Mouse (Mus musculus): ENCODE data around the gene Kcnmb4. TPM values are rescaled to one million over a fixed set of nuclear protein-coding genes. Genes with fewer than 3 reads are reported as not detected.

Gene Kcnmb4
- polyA plus RNA-seq, 1 experiment from 2014 or later: 18.8 TPM

DNA sequence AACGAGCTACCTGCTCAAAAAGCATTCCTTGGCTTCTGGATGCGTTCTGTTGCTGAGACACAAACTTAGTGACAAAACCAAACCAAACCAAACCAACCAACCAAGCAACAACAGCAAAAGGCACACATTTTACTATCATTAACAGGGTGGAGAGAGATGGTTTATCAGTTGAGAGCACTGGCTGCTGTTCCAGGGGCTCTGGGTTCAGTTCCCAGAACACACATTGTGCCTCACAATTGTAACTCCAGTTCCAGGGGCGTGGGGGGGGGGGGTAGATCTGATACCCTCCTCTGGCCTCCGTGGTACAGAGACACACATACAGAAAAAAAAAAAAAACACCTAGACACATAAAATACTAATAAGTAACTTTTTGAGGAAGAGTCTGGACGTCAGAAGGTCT lies 5.6 kb downstream of the Kcnmb4 start:
- no peak for ATAC-seq (ENCODE audit: low FRiP score, low TSS enrichment)
- Histone ChIP-seq H3K27ac (replicated peaks; ENCODE audit: low read depth, low read length) (no peak overlapping the region), H3K4me2 (ENCODE audit: low read length) (no peak overlapping the region), H3K4me1 (ENCODE audit: control insufficient read depth, insufficient read depth, low read length) (peaks cover 14% of the 10 kb centered on the region), H3K9me3 (ENCODE audit: control insufficient read depth, low read length) (0 out of 2 replicates have a peak, but pooled peaks cover 7% of the 10 kb centered on the region), H3K27me3 (ENCODE audit: control insufficient read depth, insufficient read depth, low read length) (no peaks in the 10 kb centered on the region), H3K9ac (replicated peaks; ENCODE audit: low read length) (no peak overlapping the region), H3K4me3 (replicated peaks; ENCODE audit: low read depth, low read length) (no peak overlapping the region), H3K36me3 (ENCODE audit: control insufficient read depth, insufficient read depth, low read length) (no peaks in the 10 kb centered on the region)
- no peak for DNase-seq
- WGBS: 87% methylated on average over 5 of the region's 5 CpGs

DNA sequence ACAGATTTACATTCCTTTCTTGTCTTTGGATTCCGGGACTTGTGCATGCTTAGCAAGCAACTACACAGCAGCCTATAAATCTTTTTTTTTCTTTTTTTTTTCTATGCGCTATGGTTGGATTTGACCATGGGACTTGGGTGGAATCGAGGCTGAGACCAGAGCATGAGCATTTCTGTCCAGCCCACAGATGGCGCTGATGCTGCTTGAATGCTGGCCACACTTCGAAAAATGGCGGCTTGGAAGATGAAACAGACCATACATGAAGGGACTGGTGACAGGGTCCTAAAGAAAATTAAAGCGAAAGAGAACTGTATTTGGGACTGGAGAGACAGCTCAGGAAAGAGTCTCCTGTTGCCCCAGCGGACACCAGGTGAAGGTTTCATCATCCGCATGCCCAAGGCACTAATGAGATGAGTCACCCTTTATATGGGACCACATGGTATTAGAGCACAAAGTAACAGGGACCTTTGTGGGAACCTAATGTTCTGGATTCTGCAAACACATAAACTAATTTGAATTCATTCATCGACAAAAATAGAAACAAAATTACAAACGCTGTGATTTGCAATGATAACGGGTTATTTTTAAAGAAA lies 9.8 kb downstream of the Kcnmb4 start:
- DNase-seq (no peak), ATAC-seq (ENCODE audit: low FRiP score, low TSS enrichment) (no peak)
- Histone ChIP-seq H3K27me3 (ENCODE audit: control insufficient read depth, insufficient read depth, low read length) (no peaks in the 10 kb centered on the region), H3K9ac (replicated peaks; ENCODE audit: low read length) (no peak overlapping the region), H3K27ac (replicated peaks; ENCODE audit: low read depth, low read length) (no peak overlapping the region), H3K4me1 (ENCODE audit: control insufficient read depth, insufficient read depth, low read length) (no peaks in the 10 kb centered on the region), H3K36me3 (ENCODE audit: control insufficient read depth, insufficient read depth, low read length) (no peaks in the 10 kb centered on the region), H3K9me3 (ENCODE audit: control insufficient read depth, low read length) (peaks cover 7% of the 10 kb centered on the region; the same call in 1 of the 2 replicates), H3K4me2 (ENCODE audit: low read length) (no peak overlapping the region), H3K4me3 (replicated peaks; ENCODE audit: low read depth, low read length) (no peak overlapping the region)
- WGBS: 93% methylated on average over 12 of the region's 12 CpGs

DNA sequence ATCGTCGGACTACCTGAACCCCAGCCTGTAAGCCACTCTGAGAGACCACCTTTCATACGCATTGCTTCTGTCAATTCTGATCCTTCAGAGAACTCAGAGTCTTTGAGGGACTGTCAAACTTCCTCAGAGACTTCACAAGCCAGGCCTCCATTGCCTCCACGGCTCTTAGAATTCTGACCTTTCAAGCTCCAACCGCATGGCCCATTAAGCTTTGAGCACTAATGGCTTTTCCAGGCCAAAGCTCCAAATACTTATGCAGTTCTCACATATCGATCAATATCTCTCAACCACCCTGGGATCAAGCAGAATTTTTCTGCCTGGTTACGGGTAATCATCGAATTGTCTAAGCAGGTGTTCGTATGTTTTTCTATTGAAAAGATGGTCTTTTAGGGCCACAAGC lies 12.2 kb downstream of the Kcnmb4 start:
- H3K27ac ChIP-seq (replicated peaks; ENCODE audit: low read depth, low read length): no peak overlapping the region
- peaks cover 7% of the 10 kb centered on the region; the same call in 1 of the 2 replicates for H3K9me3 ChIP-seq (ENCODE audit: control insufficient read depth, low read length)
- H3K4me3 ChIP-seq (replicated peaks; ENCODE audit: low read depth, low read length): no peak overlapping the region
- H3K36me3 ChIP-seq (ENCODE audit: control insufficient read depth, insufficient read depth, low read length): 0 out of 2 replicates have a peak, but pooled peaks cover 2% of the 10 kb centered on the region
- ATAC-seq (ENCODE audit: low FRiP score, low TSS enrichment) (no peak), DNase-seq (no peak)
- H3K27me3 ChIP-seq (ENCODE audit: control insufficient read depth, insufficient read depth, low read length): no peaks in the 10 kb centered on the region
- no peak overlapping the region for H3K4me2 ChIP-seq (ENCODE audit: low read length)
- H3K9ac ChIP-seq (replicated peaks; ENCODE audit: low read length): no peak overlapping the region
- 85% methylated on average over 9 of the region's 9 CpGs for WGBS
- H3K4me1 ChIP-seq (ENCODE audit: control insufficient read depth, insufficient read depth, low read length): no peaks in the 10 kb centered on the region

DNA sequence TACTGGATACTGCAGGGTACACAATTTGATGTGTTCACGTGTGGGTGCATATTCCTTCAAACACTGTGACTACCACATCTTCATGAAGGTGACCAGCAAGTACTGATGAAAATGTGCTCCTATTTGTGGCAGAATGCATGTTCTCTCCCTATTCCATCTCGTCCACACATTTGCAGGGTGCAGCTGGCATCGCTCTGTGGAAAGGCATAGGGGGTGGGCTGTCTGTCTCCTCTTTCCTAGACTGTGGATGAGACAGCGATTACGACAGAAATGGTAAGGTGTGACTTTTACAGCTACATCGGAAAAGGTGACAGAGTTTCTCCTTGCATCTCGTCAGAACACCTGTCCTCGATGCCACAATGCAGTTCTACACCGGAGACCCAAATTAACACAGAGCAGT lies 14.9 kb downstream of the Kcnmb4 start:
- H3K4me1 ChIP-seq (ENCODE audit: control insufficient read depth, insufficient read depth, low read length): no peaks in the 10 kb centered on the region
- H3K36me3 ChIP-seq (ENCODE audit: control insufficient read depth, insufficient read depth, low read length): 0 out of 2 replicates have a peak, but pooled peaks cover 2% of the 10 kb centered on the region
- H3K9ac ChIP-seq (replicated peaks; ENCODE audit: low read length): no peak overlapping the region
- H3K9me3 ChIP-seq (ENCODE audit: control insufficient read depth, low read length): peaks cover 1% of the 10 kb centered on the region; the same call in 1 of the 2 replicates
- H3K4me2 ChIP-seq (ENCODE audit: low read length): no peak overlapping the region
- ATAC-seq (ENCODE audit: low FRiP score, low TSS enrichment) (no peak), DNase-seq (no peak)
- 91% methylated on average over 9 of the region's 9 CpGs for WGBS
- H3K27ac ChIP-seq (replicated peaks; ENCODE audit: low read depth, low read length): no peak overlapping the region
- no peak overlapping the region for H3K4me3 ChIP-seq (replicated peaks; ENCODE audit: low read depth, low read length)
- H3K27me3 ChIP-seq (ENCODE audit: control insufficient read depth, insufficient read depth, low read length): no peaks in the 10 kb centered on the region

DNA sequence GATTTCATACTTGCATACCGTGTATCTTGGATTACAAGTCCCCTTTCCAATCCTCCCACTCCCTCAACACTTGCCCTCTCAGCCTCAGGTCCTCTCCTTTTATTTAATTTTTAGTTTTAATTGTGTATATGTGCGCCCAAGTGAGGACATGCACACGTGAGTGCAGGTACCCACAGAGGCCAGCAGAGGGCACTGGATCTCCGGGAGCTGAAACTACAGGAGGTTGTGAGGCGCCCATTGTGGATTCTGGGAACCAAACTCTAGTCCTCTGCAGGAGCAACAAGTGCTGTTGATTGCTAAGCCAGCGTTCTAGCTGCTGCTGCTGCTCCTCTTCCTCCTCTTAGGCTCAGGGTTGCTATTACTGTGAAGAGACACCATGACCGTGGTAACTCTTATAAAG lies 20.9 kb downstream of the Kcnmb4 start:
- Histone ChIP-seq H3K4me1 (ENCODE audit: control insufficient read depth, insufficient read depth, low read length) (no peaks in the 10 kb centered on the region), H3K9ac (replicated peaks; ENCODE audit: low read length) (no peak overlapping the region), H3K4me3 (replicated peaks; ENCODE audit: low read depth, low read length) (no peak overlapping the region), H3K27me3 (ENCODE audit: control insufficient read depth, insufficient read depth, low read length) (no peaks in the 10 kb centered on the region), H3K27ac (replicated peaks; ENCODE audit: low read depth, low read length) (no peak overlapping the region), H3K4me2 (ENCODE audit: low read length) (no peak overlapping the region), H3K9me3 (ENCODE audit: control insufficient read depth, low read length) (no peaks in the 10 kb centered on the region), H3K36me3 (ENCODE audit: control insufficient read depth, insufficient read depth, low read length) (no peaks in the 10 kb centered on the region)
- WGBS: 96% methylated on average over 7 of the region's 7 CpGs
- no peak for DNase-seq
- ATAC-seq (ENCODE audit: low FRiP score, low TSS enrichment): no peak

DNA sequence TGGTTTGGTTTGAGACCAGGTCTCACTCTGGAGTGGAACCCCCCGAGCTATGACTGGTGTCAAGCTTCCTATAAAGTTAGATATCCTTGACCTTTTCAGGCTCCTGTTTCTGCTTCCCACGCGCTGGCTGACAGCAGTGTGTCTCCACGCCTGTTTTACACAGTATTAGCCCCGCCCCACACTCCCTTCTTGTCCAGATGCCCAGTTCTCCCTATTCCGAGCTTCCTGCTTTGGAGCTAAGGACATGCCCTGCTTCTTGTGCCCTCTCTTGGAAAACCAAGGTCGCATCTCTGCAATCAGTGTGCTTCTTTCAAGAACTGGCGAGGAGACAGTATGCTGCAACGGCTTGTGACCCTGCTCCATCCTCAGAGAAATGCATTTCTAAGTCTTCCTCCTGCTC lies 23.1 kb downstream of the Kcnmb4 start:
- Histone ChIP-seq H3K27ac (replicated peaks; ENCODE audit: low read depth, low read length) (no peak overlapping the region), H3K9ac (replicated peaks; ENCODE audit: low read length) (no peak overlapping the region), H3K27me3 (ENCODE audit: control insufficient read depth, insufficient read depth, low read length) (no peaks in the 10 kb centered on the region), H3K36me3 (ENCODE audit: control insufficient read depth, insufficient read depth, low read length) (no peaks in the 10 kb centered on the region), H3K9me3 (ENCODE audit: control insufficient read depth, low read length) (no peaks in the 10 kb centered on the region), H3K4me2 (ENCODE audit: low read length) (no peak overlapping the region), H3K4me1 (ENCODE audit: control insufficient read depth, insufficient read depth, low read length) (no peaks in the 10 kb centered on the region), H3K4me3 (replicated peaks; ENCODE audit: low read depth, low read length) (no peak overlapping the region)
- WGBS: 81% methylated on average over 9 of the region's 9 CpGs
- DNase-seq (no peak), ATAC-seq (ENCODE audit: low FRiP score, low TSS enrichment) (no peak)

DNA sequence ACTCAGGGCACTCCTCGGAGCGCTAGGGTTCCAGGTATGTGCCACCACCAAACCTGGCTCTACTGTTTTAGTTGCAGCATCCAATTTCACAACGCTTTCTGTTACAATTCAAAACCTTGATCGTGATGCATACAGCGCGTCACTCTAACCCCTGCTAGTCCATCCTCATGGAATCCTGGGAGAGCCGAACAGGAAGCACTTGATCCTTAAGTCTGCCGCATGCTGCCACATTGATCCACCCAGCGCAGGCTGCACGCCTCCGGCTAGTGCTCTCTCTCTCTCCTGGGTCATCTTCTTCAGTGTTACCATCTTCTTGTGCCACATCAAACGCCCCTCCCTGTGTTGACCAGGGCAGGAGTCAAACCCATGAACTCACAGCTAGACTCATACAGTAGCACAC lies 25.5 kb downstream of the Kcnmb4 start:
- 96% methylated on average over 12 of the region's 12 CpGs for WGBS
- Histone ChIP-seq H3K4me1 (ENCODE audit: control insufficient read depth, insufficient read depth, low read length) (no peaks in the 10 kb centered on the region), H3K27ac (replicated peaks; ENCODE audit: low read depth, low read length) (no peak overlapping the region), H3K27me3 (ENCODE audit: control insufficient read depth, insufficient read depth, low read length) (no peaks in the 10 kb centered on the region), H3K4me2 (ENCODE audit: low read length) (no peak overlapping the region), H3K4me3 (replicated peaks; ENCODE audit: low read depth, low read length) (no peak overlapping the region), H3K9ac (replicated peaks; ENCODE audit: low read length) (no peak overlapping the region), H3K36me3 (ENCODE audit: control insufficient read depth, insufficient read depth, low read length) (no peaks in the 10 kb centered on the region), H3K9me3 (ENCODE audit: control insufficient read depth, low read length) (no peaks in the 10 kb centered on the region)
- no peak for ATAC-seq (ENCODE audit: low FRiP score, low TSS enrichment)
- no peak for DNase-seq

DNA sequence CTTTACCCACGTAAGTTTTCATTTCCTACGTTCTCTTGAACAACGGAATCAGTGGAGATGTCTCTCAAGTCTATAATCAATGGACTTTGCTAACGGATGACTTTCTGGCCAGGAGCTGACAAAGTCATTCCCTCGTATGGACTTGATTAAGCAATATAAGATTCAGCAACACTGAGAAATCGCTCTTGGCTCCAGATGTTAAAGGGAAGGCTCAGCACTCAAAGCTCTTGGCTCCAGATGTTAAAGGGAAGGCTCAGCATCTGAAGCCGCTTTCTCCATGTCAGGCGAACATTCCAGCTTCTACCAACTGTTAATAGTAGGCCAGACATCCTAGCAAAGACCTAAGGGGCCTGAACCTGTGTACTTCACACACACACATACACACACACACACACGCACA lies 26.5 kb downstream of the Kcnmb4 start:
- Histone ChIP-seq H3K4me2 (ENCODE audit: low read length) (no peak overlapping the region), H3K27ac (replicated peaks; ENCODE audit: low read depth, low read length) (no peak overlapping the region), H3K36me3 (ENCODE audit: control insufficient read depth, insufficient read depth, low read length) (no peaks in the 10 kb centered on the region), H3K4me1 (ENCODE audit: control insufficient read depth, insufficient read depth, low read length) (no peaks in the 10 kb centered on the region), H3K4me3 (replicated peaks; ENCODE audit: low read depth, low read length) (no peak overlapping the region), H3K9me3 (ENCODE audit: control insufficient read depth, low read length) (no peaks in the 10 kb centered on the region), H3K27me3 (ENCODE audit: control insufficient read depth, insufficient read depth, low read length) (no peaks in the 10 kb centered on the region), H3K9ac (replicated peaks; ENCODE audit: low read length) (no peak overlapping the region)
- 93% methylated on average over 9 of the region's 9 CpGs for WGBS
- ATAC-seq (ENCODE audit: low FRiP score, low TSS enrichment) (no peak), DNase-seq (no peak)

DNA sequence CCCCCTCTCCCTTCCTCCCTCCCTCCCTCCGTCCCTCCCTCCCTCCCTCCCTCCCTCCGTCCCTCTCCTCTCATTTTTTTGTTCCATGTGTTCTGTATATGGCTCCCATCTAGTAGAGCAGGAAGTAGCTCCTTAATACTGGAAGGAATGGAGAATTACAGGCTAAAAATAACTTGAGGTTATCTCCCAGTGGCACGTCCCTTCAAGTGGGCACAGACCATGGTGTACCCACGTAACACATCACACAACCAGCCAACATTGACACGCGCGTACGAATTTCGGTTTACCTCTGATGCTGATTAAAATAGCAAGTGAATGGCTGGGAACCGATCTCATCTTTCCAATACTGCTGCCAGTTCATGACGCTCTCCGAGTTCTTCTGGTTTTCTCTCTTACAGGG lies 27.6 kb downstream of the Kcnmb4 start:
- no peak overlapping the region for H3K4me3 ChIP-seq (replicated peaks; ENCODE audit: low read depth, low read length)
- no peaks in the 10 kb centered on the region for H3K36me3 ChIP-seq (ENCODE audit: control insufficient read depth, insufficient read depth, low read length)
- no peak for ATAC-seq (ENCODE audit: low FRiP score, low TSS enrichment)
- H3K9ac ChIP-seq (replicated peaks; ENCODE audit: low read length): no peak overlapping the region
- no peaks in the 10 kb centered on the region for H3K4me1 ChIP-seq (ENCODE audit: control insufficient read depth, insufficient read depth, low read length)
- DNase-seq: no peak
- H3K27me3 ChIP-seq (ENCODE audit: control insufficient read depth, insufficient read depth, low read length): no peaks in the 10 kb centered on the region
- 94% methylated on average over 11 of the region's 12 CpGs for WGBS
- no peak overlapping the region for H3K4me2 ChIP-seq (ENCODE audit: low read length)
- H3K9me3 ChIP-seq (ENCODE audit: control insufficient read depth, low read length): no peaks in the 10 kb centered on the region
- no peak overlapping the region for H3K27ac ChIP-seq (replicated peaks; ENCODE audit: low read depth, low read length)

Data from midbrain, embryonic 14.5 days (tissue).